Comparison of ENCODE assay signal across 9 mouse cellular contexts in genomic region chr4:63010226-63010625, GRCm38 (mm10). TPM values are rescaled to one million over a fixed set of nuclear protein-coding genes. Genes with fewer than 3 reads are reported as not detected.
DNase-seq lines count a peak whose midpoint lies in the region; ATAC-seq and TF ChIP-seq lines count a peak whose summit lies in the region.
"Had no signal": no experiment of that assay in that cellular context is flagged by ENCODE, and none has a peak within 500 bp of the region (broad histone marks: within the 10 kb centered on the region; RNA-seq: fewer than 3 reads in every experiment).

No protein-coding gene starts in this region.

- TF ChIP-seq CTCF in brain, embryonic 14.5 days (IDR thresholded peaks at IDR 0.05; ENCODE audit: borderline replicate concordance, extremely low read depth, insufficient read depth, insufficient read length) = no peak
- TF ChIP-seq CTCF in forebrain, postnatal 0 days (IDR thresholded peaks at IDR 0.05; ENCODE audit: low read depth) = no peak

- peaks cover 5% of the 10 kb centered on the region; the same call in 1 of the 2 replicates for H3K4me1 ChIP-seq in hindbrain, embryonic 16.5 days (ENCODE audit: control insufficient read depth, insufficient read depth, low read depth, low read length)
- H3K4me1 ChIP-seq in hindbrain, embryonic 12.5 days = no peaks in the 10 kb centered on the region
- H3K4me1 ChIP-seq in forebrain, postnatal 0 days (ENCODE audit: insufficient read depth) = 0 out of 2 replicates have a peak, but pooled peaks cover 7% of the 10 kb centered on the region
- H3K4me1 ChIP-seq in limb, embryonic 15.5 days = peaks cover 33% of the 10 kb centered on the region

- H3K27ac ChIP-seq in hindbrain, embryonic 16.5 days (ENCODE audit: low read depth, low read length) = no peak overlapping the region
- H3K27ac ChIP-seq in hindbrain, embryonic 12.5 days = no peak overlapping the region
- H3K27ac ChIP-seq in forebrain, postnatal 0 days (ENCODE audit: low read depth, low read length) = no peak overlapping the region
- peak overlapping the region; percentile 13; the same call in 1 of the 2 replicates for H3K27ac ChIP-seq in limb, embryonic 15.5 days
- H3K27ac ChIP-seq: heart, embryonic 13.5 days had no signal

- H3K4me3 ChIP-seq in hindbrain, embryonic 16.5 days (ENCODE audit: low read length) = no peak overlapping the region
- no peak overlapping the region for H3K4me3 ChIP-seq in hindbrain, embryonic 12.5 days
- no peak overlapping the region for H3K4me3 ChIP-seq in forebrain, postnatal 0 days (ENCODE audit: low read depth, low read length)
- H3K4me3 ChIP-seq in limb, embryonic 15.5 days = no peak overlapping the region
- H3K4me3 ChIP-seq: heart, embryonic 13.5 days had no signal

- no peaks in the 10 kb centered on the region for H3K9me3 ChIP-seq in hindbrain, embryonic 16.5 days (ENCODE audit: control insufficient read depth, low read length)
- H3K9me3 ChIP-seq in hindbrain, embryonic 12.5 days (replicated peaks) = no peaks in the 10 kb centered on the region
- H3K9me3 ChIP-seq in forebrain, postnatal 0 days (ENCODE audit: low read length) = no peaks in the 10 kb centered on the region
- H3K9me3 ChIP-seq in limb, embryonic 15.5 days = no peaks in the 10 kb centered on the region

- H3K4me2 ChIP-seq in hindbrain, embryonic 16.5 days (ENCODE audit: low read length) = no peak overlapping the region
- H3K4me2 ChIP-seq in hindbrain, embryonic 12.5 days (replicated peaks) = no peak overlapping the region
- H3K4me2 ChIP-seq in forebrain, postnatal 0 days (ENCODE audit: low read depth) = no peak overlapping the region
- H3K4me2 ChIP-seq in limb, embryonic 15.5 days = no peak overlapping the region
- H3K4me2 ChIP-seq: heart, embryonic 13.5 days had no signal

- no peaks in the 10 kb centered on the region for H3K36me3 ChIP-seq in hindbrain, embryonic 16.5 days (ENCODE audit: control insufficient read depth, insufficient read depth, low read length)
- H3K36me3 ChIP-seq in hindbrain, embryonic 12.5 days = no peaks in the 10 kb centered on the region
- H3K36me3 ChIP-seq in forebrain, postnatal 0 days (ENCODE audit: insufficient read depth) = no peaks in the 10 kb centered on the region
- no peaks in the 10 kb centered on the region for H3K36me3 ChIP-seq in limb, embryonic 15.5 days

- peak; percentile 25; the same call in 1 of the 2 replicates for ATAC-seq in hindbrain, embryonic 16.5 days
- no peak for ATAC-seq in hindbrain, embryonic 12.5 days (ENCODE audit: low FRiP score)
- ATAC-seq in forebrain, postnatal 0 days = peak; percentile 81
- ATAC-seq in limb, embryonic 15.5 days (ENCODE audit: insufficient number of reproducible peaks, low FRiP score, low TSS enrichment, low read depth) = peak; percentile 70
- no peak for ATAC-seq in megakaryocyte progenitor cell, adult 5-6 weeks (replicated peaks; ENCODE audit: poor library complexity)

- TF ChIP-seq POLR2A in brain, embryonic 14.5 days (IDR thresholded peaks at IDR 0.05; ENCODE audit: borderline replicate concordance, extremely low read depth, insufficient read depth, insufficient read length, poor library complexity, severe bottlenecking) = no peak

- DNase-seq in brain, embryonic 14.5 days (ENCODE audit: low read depth) = peak; percentile 73
- peak; percentile 81 for DNase-seq in forebrain, postnatal 0 days
- DNase-seq in spleen, adult 18-20 months = no peak
- no peak for DNase-seq in ovary, adult 18-20 months (ENCODE audit: low spot score)

- H3K9ac ChIP-seq in hindbrain, embryonic 16.5 days (ENCODE audit: low read depth, low read length) = no peak overlapping the region
- H3K9ac ChIP-seq in hindbrain, embryonic 12.5 days = no peak overlapping the region
- no peak overlapping the region for H3K9ac ChIP-seq in forebrain, postnatal 0 days
- H3K9ac ChIP-seq in limb, embryonic 15.5 days = no peak overlapping the region
- H3K9ac ChIP-seq: heart, embryonic 13.5 days had no signal

- no peaks in the 10 kb centered on the region for H3K27me3 ChIP-seq in hindbrain, embryonic 16.5 days (replicated peaks; ENCODE audit: control insufficient read depth, insufficient read depth, low read length)
- no peaks in the 10 kb centered on the region for H3K27me3 ChIP-seq in hindbrain, embryonic 12.5 days
- H3K27me3 ChIP-seq in forebrain, postnatal 0 days (ENCODE audit: insufficient read depth, low read length) = no peaks in the 10 kb centered on the region
- no peaks in the 10 kb centered on the region for H3K27me3 ChIP-seq in limb, embryonic 15.5 days
- H3K27me3 ChIP-seq: heart, embryonic 13.5 days had no signal

- 83% methylated on average over 4 of the region's 4 CpGs for WGBS in hindbrain, embryonic 16.5 days
- 97% methylated on average over 4 of the region's 4 CpGs for whole genome bisulfite sequencing in hindbrain, embryonic 12.5 days
- WGBS in forebrain, postnatal 0 days = 41% methylated on average over 4 of the region's 4 CpGs
- 47% methylated on average over 4 of the region's 4 CpGs for WGBS in limb, embryonic 15.5 days

RNA-seq across cellular contexts. Expression of gene Zfp618, which starts 44.9 kb away (rescaled TPM):
- 22.9 and 29.6 TPM in 2 replicates for polyA plus RNA-seq in hindbrain, embryonic 16.5 days (2015; fragmentation: Nextera tagmentation; extraction: Ambion mirVana)
- 55.6 and 57.8 TPM in 2 replicates for polyA plus RNA-seq in hindbrain, embryonic 12.5 days (2016; fragmentation: Nextera tagmentation; extraction: Ambion mirVana)
- polyA plus RNA-seq in brain, embryonic 14.5 days (2012; rRNA removed) = 25.8 and 39.7 TPM in 2 replicates
- total RNA-seq in forebrain, postnatal 0 days (2014; rRNA removed) = 13.8 and 21.9 TPM in 2 replicates
- polyA plus RNA-seq in forebrain, postnatal 0 days (2015; fragmentation: Nextera tagmentation; extraction: Ambion mirVana) = 5.5 and 11.1 TPM in 2 replicates
- polyA plus RNA-seq in limb, embryonic 15.5 days (2015; fragmentation: Nextera tagmentation; extraction: Ambion mirVana) = 26.2 and 32.5 TPM in 2 replicates
- 0.20 and 0.44 TPM in 2 replicates for total RNA-seq in megakaryocyte progenitor cell, adult 5-6 weeks (2015)
- 0.08 and 0.27 TPM in 2 replicates for total RNA-seq in megakaryocyte progenitor cell, adult 5-6 weeks (2017)

Comparison
In these comparisons a context has a peak if more than half of its experiments do, and no peak if none do; other contexts are left out.
1. ATAC-seq: peak in hindbrain, embryonic 16.5 days (single experiment), forebrain, postnatal 0 days (single experiment) and limb, embryonic 15.5 days (single experiment); none in hindbrain, embryonic 12.5 days (single experiment) and megakaryocyte progenitor cell, adult 5-6 weeks (single experiment).
2. DNase-seq: peak in brain, embryonic 14.5 days (single experiment) and forebrain, postnatal 0 days (single experiment); none in spleen, adult 18-20 months (0 of 2) and ovary, adult 18-20 months (single experiment).